Mouse (Mus musculus) embryonic facial prominence, embryonic 14.5 days (tissue): ENCODE results near the gene Zfp800. TPM values are rescaled to one million over a fixed set of nuclear protein-coding genes. Genes with fewer than 3 reads are reported as not detected.

ENCODE experiments used
- ATAC-seq: fragments of 200-750 bp; cut with Nextera tagmentation; 2 replicates; pipeline ENCODE4 v1.8.0; 2017; ENCODE audit warnings: low read depth, moderate number of reproducible peaks, moderate TSS enrichment
- DNase-seq: peaks from one replicate; pipeline ENCODE4 v3.0.0-alpha.2; 2015; ENCODE audit warnings: low spot score
- H3K27ac ChIP-seq: fragments of 300-500 bp; sonication (generic); replicated peaks from 2 replicates; pipeline ENCODE4 v1.5.1; 2014; ENCODE audit warnings: low read depth, mild to moderate bottlenecking, low read length, moderate library complexity
- H3K27me3 ChIP-seq: fragments of 300-500 bp; sonication (generic); replicated peaks from 2 replicates; pipeline ENCODE4 v1.6.1; 2014; ENCODE audit warnings: low read length; ENCODE audit not compliant: control insufficient read depth, insufficient read depth
- H3K36me3 ChIP-seq: fragments of 300-500 bp; sonication (generic); 2 replicates; pipeline ENCODE4 v1.6.1; 2014; ENCODE audit warnings: low read length, mixed read lengths; ENCODE audit not compliant: control insufficient read depth, insufficient read depth
- H3K4me1 ChIP-seq: fragments of 300-500 bp; sonication (generic); 2 replicates; pipeline ENCODE4 v1.6.1; 2014; ENCODE audit warnings: antibody characterized with exemption, low read length; ENCODE audit not compliant: control insufficient read depth, insufficient read depth
- H3K4me2 ChIP-seq: fragments of 300-500 bp; sonication (generic); 2 replicates; pipeline ENCODE4 v1.6.1; 2014; ENCODE audit warnings: low read depth, mild to moderate bottlenecking, low read length, moderate library complexity, mixed read lengths
- H3K4me3 ChIP-seq: fragments of 300-500 bp; sonication (generic); 2 replicates; pipeline ENCODE4 v1.5.1; 2014; ENCODE audit warnings: low read depth, mild to moderate bottlenecking, low read length
- H3K9ac ChIP-seq: fragments of 300-500 bp; sonication (generic); 2 replicates; pipeline ENCODE4 v1.6.1; 2014; ENCODE audit warnings: low read depth, mild to moderate bottlenecking, low read length, moderate library complexity, mixed read lengths
- H3K9me3 ChIP-seq: fragments of 300-500 bp; sonication (generic); 2 replicates; pipeline ENCODE4 v1.6.1; 2016; ENCODE audit warnings: low read length; ENCODE audit not compliant: control insufficient read depth
- WGBS: fragments of 180-500 bp; shearing (Covaris S2); extraction: QIAGEN DNeasy Blood & Tissue Kit; methylation state at CpG from one replicate; pipeline ENCODE4 v1.1.7; 2014; 5-methylcytosine and 5-hydroxymethylcytosine counted together
- polyA plus RNA-seq: library from polyadenylated mRNA; unstranded; fragments of >200 nt; fragmentation: Nextera tagmentation; extraction: Ambion mirVana; gene quantifications from 2 replicates; pipeline ENCODE4 v1.2.1, GENCODE M21; 2014

Zfp800 gene
- polyA plus RNA-seq, 1 experiment from 2014 or later, result 19.9 TPM

- no peaks in the 10 kb centered on the region for H3K9me3 ChIP-seq
- no peaks in the 10 kb centered on the region for H3K4me1 ChIP-seq
- no peak overlapping the region for H3K27ac ChIP-seq
Measured at GRCm38 (mm10) chr6:28410053-28410452, 12.2 kb upstream of the Zfp800 start.

GRCm38 (mm10) chr6:28399791-28400190, 2.0 kb upstream of the Zfp800 start:
- WGBS, result 93% methylated on average over 4 of the region's 4 CpGs
- peaks cover 20% of the 10 kb centered on the region; the same call in 1 of the 2 replicates for H3K9me3 ChIP-seq
- H3K36me3 ChIP-seq, result no peaks in the 10 kb centered on the region
- H3K27ac ChIP-seq, result no peak overlapping the region
- peaks cover 39% of the 10 kb centered on the region for H3K27me3 ChIP-seq
- DNase-seq, result no peak
- no peak overlapping the region for H3K4me3 ChIP-seq
- no peak for ATAC-seq
- no peak overlapping the region for H3K4me2 ChIP-seq
- no peaks in the 10 kb centered on the region for H3K4me1 ChIP-seq
- H3K9ac ChIP-seq, result no peak overlapping the region

More at GRCm38 (mm10) chr6:28410053-28410452, 12.2 kb upstream of the Zfp800 start:
- peaks cover 6% of the 10 kb centered on the region for H3K36me3 ChIP-seq
- DNase-seq (no peak), ATAC-seq (no peak)
- no peak overlapping the region for H3K4me3 ChIP-seq
- no peak overlapping the region for H3K4me2 ChIP-seq
- H3K9ac ChIP-seq, result no peak overlapping the region
- H3K27me3 ChIP-seq, result no peaks in the 10 kb centered on the region
- 86% methylated on average over 9 of the region's 9 CpGs for WGBS

- Histone ChIP-seq H3K4me2 (no peak overlapping the region), H3K4me3 (no peak overlapping the region), H3K4me1 (no peaks in the 10 kb centered on the region), H3K9ac (no peak overlapping the region), H3K36me3 (no peaks in the 10 kb centered on the region), H3K27me3 (peaks cover 39% of the 10 kb centered on the region), H3K9me3 (peaks cover 14% of the 10 kb centered on the region; the same call in 1 of the 2 replicates), H3K27ac (no peak overlapping the region)
- no peak for DNase-seq
- ATAC-seq, result no peak
- 88% methylated on average over 3 of the region's 3 CpGs for WGBS
Measured at GRCm38 (mm10) chr6:28398726-28399125, 921 bp upstream of the Zfp800 start.

- ATAC-seq, result no peak
- H3K9me3 ChIP-seq, result peaks cover 14% of the 10 kb centered on the region; the same call in 1 of the 2 replicates
- H3K4me3 ChIP-seq, result peak overlapping the region; percentile 50
- H3K36me3 ChIP-seq, result no peaks in the 10 kb centered on the region
- H3K4me1 ChIP-seq, result no peaks in the 10 kb centered on the region
- H3K27me3 ChIP-seq, result peaks cover 39% of the 10 kb centered on the region
- WGBS, result 3% methylated on average over 19 of the region's 19 CpGs
- peak overlapping the region; percentile 90 for H3K4me2 ChIP-seq
- H3K9ac ChIP-seq, result peak overlapping the region; percentile 39
- DNase-seq, result peak; percentile 54
- no peak overlapping the region for H3K27ac ChIP-seq
Measured at GRCm38 (mm10) chr6:28396853-28397457, 850 bp downstream of the Zfp800 start.

GRCm38 (mm10) chr6:28396051-28396852, 1.6 kb downstream of the Zfp800 start:
- Histone ChIP-seq H3K27ac (no peak overlapping the region), H3K9ac (no peak overlapping the region), H3K27me3 (peaks cover 39% of the 10 kb centered on the region), H3K9me3 (peaks cover 14% of the 10 kb centered on the region; the same call in 1 of the 2 replicates), H3K4me1 (no peaks in the 10 kb centered on the region), H3K4me3 (peak overlapping the region; percentile 50), H3K4me2 (peak overlapping the region; percentile 90), H3K36me3 (no peaks in the 10 kb centered on the region)
- no peak for DNase-seq
- no peak for ATAC-seq
- WGBS, result 27% methylated on average over 15 of the region's 15 CpGs

DNA sequence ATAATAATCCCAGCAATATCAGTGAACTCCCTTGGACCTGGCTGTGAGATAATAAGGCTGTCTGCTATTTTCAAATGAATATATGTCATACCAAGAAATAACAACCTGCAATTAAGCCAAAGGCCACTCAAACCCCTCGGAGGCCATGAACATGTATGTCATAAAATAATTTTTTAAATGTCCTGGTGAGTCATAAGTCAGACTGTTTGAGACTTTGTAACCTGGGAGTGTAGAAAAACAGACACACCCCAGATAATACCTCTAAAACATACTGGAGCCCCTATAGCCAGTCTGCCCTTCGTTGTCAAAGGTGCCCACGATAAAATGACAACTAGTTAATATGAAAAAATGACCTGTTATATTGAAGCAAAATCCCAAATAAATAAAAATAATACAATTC, 8.8 kb downstream of the Zfp800 start:
- Histone ChIP-seq H3K4me3 (no peak overlapping the region), H3K27ac (no peak overlapping the region), H3K27me3 (no peaks in the 10 kb centered on the region), H3K9ac (no peak overlapping the region), H3K36me3 (no peaks in the 10 kb centered on the region), H3K4me2 (no peak overlapping the region), H3K9me3 (no peaks in the 10 kb centered on the region), H3K4me1 (no peaks in the 10 kb centered on the region)
- WGBS, result 84% methylated on average over 3 of the region's 3 CpGs
- DNase-seq (no peak), ATAC-seq (no peak)

- DNase-seq (no peak), ATAC-seq (no peak)
- H3K27ac ChIP-seq, result no peak overlapping the region
- H3K36me3 ChIP-seq, result no peaks in the 10 kb centered on the region
- H3K4me2 ChIP-seq, result no peak overlapping the region
- H3K9me3 ChIP-seq, result no peaks in the 10 kb centered on the region
- H3K27me3 ChIP-seq, result no peaks in the 10 kb centered on the region
- WGBS, result 75% methylated on average over 3 of the region's 3 CpGs
- H3K4me1 ChIP-seq, result no peaks in the 10 kb centered on the region
- no peak overlapping the region for H3K9ac ChIP-seq
- no peak overlapping the region for H3K4me3 ChIP-seq
Measured at GRCm38 (mm10) chr6:28385169-28385568, 12.6 kb downstream of the Zfp800 start.

DNA sequence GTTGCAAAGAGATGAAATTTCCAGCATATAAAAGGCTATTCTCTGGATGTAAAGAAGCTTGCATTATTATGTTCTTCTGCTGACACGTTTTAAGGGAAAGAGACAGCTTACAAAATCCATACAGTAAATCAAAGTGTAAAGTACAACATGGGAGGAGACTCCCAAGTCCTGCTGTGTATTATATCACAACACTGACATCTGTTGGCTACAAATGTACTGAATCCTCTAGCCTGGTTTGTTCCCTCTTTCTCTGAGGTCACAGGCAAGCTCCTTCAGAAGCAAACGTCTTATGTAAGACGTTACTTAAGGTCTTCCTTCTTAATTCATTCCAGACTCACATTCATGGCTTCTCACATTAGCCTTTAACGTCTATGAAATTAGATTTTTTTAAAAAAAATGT, 15.8 kb downstream of the Zfp800 start:
- no peaks in the 10 kb centered on the region for H3K4me1 ChIP-seq
- peak; percentile 31 for DNase-seq
- no peaks in the 10 kb centered on the region for H3K36me3 ChIP-seq
- H3K9me3 ChIP-seq, result no peaks in the 10 kb centered on the region
- H3K4me3 ChIP-seq, result no peak overlapping the region
- 29% methylated on average over 4 of the region's 4 CpGs for WGBS
- ATAC-seq, result no peak
- no peak overlapping the region for H3K9ac ChIP-seq
- H3K4me2 ChIP-seq, result no peak overlapping the region
- no peaks in the 10 kb centered on the region for H3K27me3 ChIP-seq
- H3K27ac ChIP-seq, result no peak overlapping the region
